Mouse (Mus musculus) embryonic facial prominence, embryonic 11.5 days (tissue): Measurements from ENCODE around the gene Spint3. TPM values are rescaled to one million over a fixed set of nuclear protein-coding genes. Genes with fewer than 3 reads are reported as not detected.

Experiments
- ATAC-seq: fragments of 200-750 bp; cut with Nextera tagmentation; replicated peaks from 2 replicates; pipeline ENCODE4 v1.8.0; 2017; ENCODE audit warnings: low read depth; ENCODE audit not compliant: insufficient number of reproducible peaks, low FRiP score, low TSS enrichment
- DNase-seq: peaks from one replicate; pipeline ENCODE4 v3.0.0-alpha.2; 2015; ENCODE audit warnings: low spot score
- H3K27ac ChIP-seq: fragments of 300-500 bp; sonication (generic); replicated peaks from 2 replicates; pipeline ENCODE4 v1.5.1; 2014; ENCODE audit warnings: mild to moderate bottlenecking, low read depth, low read length, control low read depth
- H3K27me3 ChIP-seq: fragments of 300-500 bp; sonication (generic); 2 replicates; pipeline ENCODE4 v1.6.1; 2014; ENCODE audit warnings: mild to moderate bottlenecking, low read length, moderate library complexity, mixed read lengths; ENCODE audit not compliant: control insufficient read depth, insufficient read depth
- H3K36me3 ChIP-seq: fragments of 300-500 bp; sonication (generic); replicated peaks from 2 replicates; pipeline ENCODE4 v1.6.1; 2014; ENCODE audit warnings: low read depth, mild to moderate bottlenecking, low read length, moderate library complexity, mixed read lengths; ENCODE audit not compliant: control insufficient read depth, insufficient read depth
- H3K4me1 ChIP-seq: fragments of 300-500 bp; sonication (generic); 2 replicates; pipeline ENCODE4 v1.6.1; 2014; ENCODE audit warnings: low read length, mixed read lengths; ENCODE audit not compliant: control insufficient read depth, insufficient read depth
- H3K4me2 ChIP-seq: fragments of 300-500 bp; sonication (generic); 2 replicates; pipeline ENCODE4 v1.6.1; 2014; ENCODE audit warnings: low read depth, mild to moderate bottlenecking, control low read depth, low read length, moderate library complexity
- H3K4me3 ChIP-seq: fragments of 300-500 bp; sonication (generic); 2 replicates; pipeline ENCODE4 v1.5.1; 2014; ENCODE audit warnings: low read depth, low read length, control low read depth
- H3K9ac ChIP-seq: fragments of 300-500 bp; sonication (generic); replicated peaks from 2 replicates; pipeline ENCODE4 v1.6.1; 2014; ENCODE audit warnings: mild to moderate bottlenecking, control low read depth, low read length
- H3K9me3 ChIP-seq: fragments of 300-500 bp; sonication (generic); replicated peaks from 2 replicates; pipeline ENCODE4 v1.6.1; 2016; ENCODE audit warnings: mild to moderate bottlenecking, low read length, inconsistent platforms, mixed read lengths; ENCODE audit not compliant: control insufficient read depth
- WGBS: fragments of 180-500 bp; shearing (Covaris S2); extraction: QIAGEN DNeasy Blood & Tissue Kit; methylation state at CpG from one replicate; pipeline ENCODE4 v1.1.7; 2014; 5-methylcytosine and 5-hydroxymethylcytosine counted together
- polyA plus RNA-seq: library from polyadenylated mRNA; unstranded; fragments of >200 nt; fragmentation: Nextera tagmentation; extraction: Ambion mirVana; gene quantifications from 2 replicates; pipeline ENCODE4 v1.2.1, GENCODE M21; 2014

Gene Spint3
- polyA plus RNA-seq, 1 experiment from 2014 or later: not detected

GRCm38 (mm10) chr2:164562391-164563188 lies 10.7 kb downstream of the Spint3 start, which contains the start of gene Wfdc2:
Gene Wfdc2 (plus strand): TSS chr2:164562413.
- ATAC-seq (no peak), DNase-seq (peak; percentile 58)
- Histone ChIP-seq H3K4me1 (peaks cover 4% of the 10 kb centered on the region; the same call in 1 of the 2 replicates), H3K4me3 (peak within 1 kb of the TSS; percentile 31), H3K36me3 (no peaks in the 10 kb centered on the region), H3K9ac (peak within 1 kb of the TSS; percentile 70), H3K4me2 (peak within 1 kb of the TSS; percentile 74), H3K27ac (0 out of 2 replicates have a peak within 1 kb of the TSS, but pooled peaks have one; percentile 20), H3K27me3 (no peaks in the 10 kb centered on the region), H3K9me3 (no peaks in the 10 kb centered on the region)
- 2% methylated on average over 24 of the region's 24 CpGs for WGBS

- ATAC-seq (no peak), DNase-seq (no peak)
- Histone ChIP-seq H3K9me3 (no peaks in the 10 kb centered on the region), H3K4me1 (peaks cover 4% of the 10 kb centered on the region; the same call in 1 of the 2 replicates), H3K4me2 (no peak overlapping the region), H3K27ac (no peak overlapping the region), H3K9ac (no peak overlapping the region), H3K27me3 (no peaks in the 10 kb centered on the region), H3K4me3 (no peak overlapping the region), H3K36me3 (no peaks in the 10 kb centered on the region)
- 88% methylated on average over 8 of the region's 8 CpGs for WGBS
These were observed 13.2 kb downstream of the Spint3 start for GRCm38 (mm10) chr2:164560106-164560505.

GRCm38 (mm10) chr2:164558991-164559645 lies 14.1 kb downstream of the Spint3 start:
- H3K27ac ChIP-seq: no peak overlapping the region
- H3K9me3 ChIP-seq: no peaks in the 10 kb centered on the region
- no peaks in the 10 kb centered on the region for H3K36me3 ChIP-seq
- H3K4me2 ChIP-seq: no peak overlapping the region
- H3K27me3 ChIP-seq: no peaks in the 10 kb centered on the region
- ATAC-seq: no peak
- H3K4me1 ChIP-seq: peaks cover 4% of the 10 kb centered on the region; the same call in 1 of the 2 replicates
- no peak overlapping the region for H3K4me3 ChIP-seq
- WGBS: 39% methylated on average over 16 of the region's 16 CpGs
- DNase-seq: no peak
- H3K9ac ChIP-seq: no peak overlapping the region

- Histone ChIP-seq H3K27ac (no peak overlapping the region), H3K9me3 (no peaks in the 10 kb centered on the region), H3K4me2 (no peak overlapping the region), H3K27me3 (no peaks in the 10 kb centered on the region), H3K4me1 (peaks cover 4% of the 10 kb centered on the region; the same call in 1 of the 2 replicates), H3K4me3 (no peak overlapping the region), H3K9ac (no peak overlapping the region), H3K36me3 (no peaks in the 10 kb centered on the region)
- WGBS: 79% methylated on average over 8 of the region's 8 CpGs
- no peak for DNase-seq
- ATAC-seq: no peak
These were observed 14.8 kb downstream of the Spint3 start for GRCm38 (mm10) chr2:164558426-164558825.

DNA sequence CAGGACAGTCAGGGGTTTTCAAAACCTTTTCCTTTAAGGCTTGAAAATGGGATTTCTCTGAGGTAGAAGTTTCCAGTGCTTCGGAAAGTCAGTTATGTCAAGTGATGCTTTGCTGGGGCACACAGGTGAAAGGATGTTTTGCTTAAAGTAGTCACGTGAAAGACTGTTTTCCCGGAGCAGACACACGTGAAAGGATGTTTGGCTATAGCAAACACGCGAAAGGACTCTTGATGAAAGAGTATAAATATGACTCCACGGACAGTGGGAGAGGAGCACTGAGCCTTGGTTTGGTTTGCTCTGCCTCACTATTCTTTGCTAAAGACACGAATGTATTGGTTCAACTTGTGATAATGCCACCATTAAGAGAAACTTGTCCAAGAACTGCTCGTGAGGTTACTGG lies 21.8 kb downstream of the Spint3 start:
- 85% methylated on average over 9 of the region's 9 CpGs for WGBS
- Histone ChIP-seq H3K4me3 (no peak overlapping the region), H3K36me3 (no peaks in the 10 kb centered on the region), H3K4me1 (peaks cover 2% of the 10 kb centered on the region; the same call in 1 of the 2 replicates), H3K9me3 (no peaks in the 10 kb centered on the region), H3K4me2 (no peak overlapping the region), H3K27me3 (no peaks in the 10 kb centered on the region), H3K27ac (no peak overlapping the region), H3K9ac (no peak overlapping the region)
- DNase-seq: no peak
- no peak for ATAC-seq

DNA sequence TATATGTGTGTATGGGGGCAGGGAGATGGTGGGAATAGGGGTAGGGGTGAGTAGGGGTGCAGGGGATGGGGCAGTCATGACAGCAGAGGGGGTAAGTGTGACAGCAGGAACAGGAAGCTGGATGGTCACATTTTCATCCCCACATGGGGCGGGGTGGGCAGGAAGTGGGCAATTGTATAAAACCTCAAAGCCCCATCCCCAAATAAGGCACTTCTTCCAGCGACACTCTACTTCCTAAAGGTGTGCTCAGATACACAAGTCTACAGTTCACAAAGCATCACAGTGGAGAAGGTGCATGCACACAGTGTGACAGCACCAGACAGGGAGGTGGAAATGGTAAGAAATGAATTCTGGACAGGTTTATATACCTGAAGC lies 22.4 kb downstream of the Spint3 start:
- WGBS: 62% methylated on average over 2 of the region's 2 CpGs
- H3K27ac ChIP-seq: no peak overlapping the region

DNA sequence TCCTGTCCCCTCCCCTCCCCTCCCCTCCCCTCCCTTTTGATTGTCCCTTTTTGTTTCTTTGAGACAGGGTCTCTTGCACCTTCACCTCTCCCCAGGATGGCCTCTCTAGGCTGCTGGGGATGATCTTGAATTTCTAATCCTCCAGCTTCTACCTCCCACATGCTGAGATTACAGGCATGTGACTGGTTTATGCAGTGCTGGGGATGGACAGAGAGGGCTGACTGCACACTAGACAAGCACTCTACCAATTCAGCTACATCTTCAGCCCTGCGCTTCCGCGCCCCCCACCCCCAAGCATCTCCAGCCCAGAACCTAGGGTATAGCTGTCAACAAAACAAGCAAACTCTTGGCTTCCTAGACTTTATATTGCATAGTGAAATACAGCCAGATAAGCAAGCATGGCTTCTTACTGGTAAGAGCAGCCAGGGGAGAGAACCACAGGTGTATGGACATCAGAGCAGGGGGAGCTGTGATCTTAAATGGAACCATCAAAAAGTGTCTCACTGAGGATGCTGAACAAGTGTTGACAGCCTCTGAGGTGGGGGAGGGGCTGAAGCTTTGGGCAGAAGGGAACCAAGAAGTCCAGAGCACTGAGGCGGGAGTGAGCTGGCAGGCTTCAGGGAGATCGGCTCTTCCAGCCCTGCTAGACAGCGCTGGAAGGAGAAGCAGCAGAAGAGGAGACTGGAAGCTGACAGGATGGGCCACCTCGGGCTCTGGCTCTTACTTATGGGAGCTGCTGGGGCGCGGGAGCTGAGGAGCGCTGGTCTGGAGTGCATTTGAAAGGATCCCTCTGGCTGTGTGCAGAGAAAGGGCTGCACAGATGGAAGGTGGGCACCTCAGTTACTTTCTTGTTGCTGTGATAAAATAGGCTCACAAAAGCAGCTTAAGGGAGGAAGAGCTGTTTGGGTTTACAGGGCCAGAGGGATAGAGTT lies 23.0 kb downstream of the Spint3 start:
- H3K4me3 ChIP-seq: no peak overlapping the region
- no peak overlapping the region for H3K27ac ChIP-seq
- H3K4me2 ChIP-seq: peak overlapping the region; percentile 19; the same call in 1 of the 2 replicates

More for the DNA sequence above, 22.4 kb downstream of the Spint3 start:
- Histone ChIP-seq H3K36me3 (no peaks in the 10 kb centered on the region), H3K27me3 (no peaks in the 10 kb centered on the region), H3K4me3 (no peak overlapping the region), H3K9ac (no peak overlapping the region; the same call in 1 of the 2 replicates), H3K4me1 (peaks cover 2% of the 10 kb centered on the region; the same call in 1 of the 2 replicates), H3K9me3 (no peaks in the 10 kb centered on the region), H3K4me2 (no peak overlapping the region)
- no peak for ATAC-seq
- DNase-seq: no peak

More for the DNA sequence above, 23.0 kb downstream of the Spint3 start:
- Histone ChIP-seq H3K9me3 (no peaks in the 10 kb centered on the region), H3K4me1 (peaks cover 2% of the 10 kb centered on the region; the same call in 1 of the 2 replicates), H3K27me3 (no peaks in the 10 kb centered on the region), H3K9ac (peak overlapping the region; percentile 22), H3K36me3 (no peaks in the 10 kb centered on the region)
- DNase-seq (no peak), ATAC-seq (no peak)
- 17% methylated on average over 10 of the region's 10 CpGs for WGBS
